Mouse (Mus musculus): ENCODE results near the gene Methig1.

Methig1 gene

GRCm38 (mm10) chr15:100422899-100423860 is 70.2 kb downstream of the Methig1 start:
- DNase-seq (ENCODE audit: low spot score in 2 of 2), result peak; percentile 95 to 97

- DNase-seq (ENCODE audit: low spot score in 2 of 2), result no peak
Observed at GRCm38 (mm10) chr15:100423916-100424315, 71.0 kb downstream of the Methig1 start.

GRCm38 (mm10) chr15:100424396-100425122 is 71.6 kb downstream of the Methig1 start, which contains the start of gene Slc11a2:
Gene Slc11a2, minus strand, starts transcription at chr15:100425072.
- no peak for DNase-seq (ENCODE audit: low spot score in 2 of 2)

GRCm38 (mm10) chr15:100428296-100428905 is 75.5 kb downstream of the Methig1 start:
- no peak for DNase-seq (ENCODE audit: low spot score in 2 of 2)

GRCm38 (mm10) chr15:100429959-100430565 is 77.1 kb downstream of the Methig1 start:
- DNase-seq (ENCODE audit: low spot score in 2 of 2), result no peak

GRCm38 (mm10) chr15:100433234-100433633 is 80.3 kb downstream of the Methig1 start:
- no peak for DNase-seq (ENCODE audit: low spot score in 2 of 2)
